Mouse (Mus musculus) neural tube, embryonic 15.5 days (tissue): Measurements from ENCODE around the gene Cwc15. TPM values are rescaled to one million over a fixed set of nuclear protein-coding genes. Genes with fewer than 3 reads are reported as not detected.

Experiments used
- ATAC-seq: fragments of 200-750 bp; cut with Nextera tagmentation; 2 replicates; pipeline ENCODE4 v1.8.0; 2017; ENCODE audit warnings: mild to moderate bottlenecking, moderate TSS enrichment, moderate library complexity; ENCODE audit not compliant: low FRiP score
- H3K27ac ChIP-seq: fragments of 300-500 bp; sonication (generic); replicated peaks from 2 replicates; pipeline ENCODE4 v1.5.1; 2015; ENCODE audit warnings: mild to moderate bottlenecking, inconsistent platforms
- H3K27me3 ChIP-seq: fragments of 300-500 bp; sonication (generic); replicated peaks from 2 replicates; pipeline ENCODE4 v1.6.1; 2015; ENCODE audit warnings: inconsistent platforms
- H3K36me3 ChIP-seq: fragments of 300-500 bp; sonication (generic); 2 replicates; pipeline ENCODE4 v1.6.1; 2015; ENCODE audit warnings: inconsistent platforms
- H3K4me1 ChIP-seq: fragments of 300-500 bp; sonication (generic); 2 replicates; pipeline ENCODE4 v1.6.1; 2015; ENCODE audit warnings: inconsistent platforms
- H3K4me2 ChIP-seq: fragments of 300-500 bp; sonication (generic); 2 replicates; pipeline ENCODE4 v1.6.1; 2015; ENCODE audit warnings: inconsistent platforms, mild to moderate bottlenecking, moderate library complexity
- H3K4me3 ChIP-seq: fragments of 300-500 bp; sonication (generic); replicated peaks from 2 replicates; pipeline ENCODE4 v1.5.1; 2015; ENCODE audit warnings: mild to moderate bottlenecking, inconsistent platforms
- H3K9ac ChIP-seq: fragments of 300-500 bp; sonication (generic); replicated peaks from 2 replicates; pipeline ENCODE4 v1.6.1; 2015; ENCODE audit warnings: mild to moderate bottlenecking, inconsistent platforms
- H3K9me3 ChIP-seq: fragments of 300-500 bp; sonication (generic); replicated peaks from 2 replicates; pipeline ENCODE4 v1.6.1; 2016; ENCODE audit warnings: inconsistent platforms
- WGBS: fragments of 180-500 bp; shearing (Covaris S2); methylation state at CpG from one replicate; pipeline ENCODE4 v1.1.7; 2015; ENCODE audit warnings: mixed read lengths; 5-methylcytosine and 5-hydroxymethylcytosine counted together
- polyA plus RNA-seq: library from polyadenylated mRNA; unstranded; fragments of >200 nt; fragmentation: Nextera tagmentation; extraction: Ambion mirVana; gene quantifications from 2 replicates; pipeline ENCODE4 v1.2.1, GENCODE M21; 2015

Cwc15 gene
- polyA plus RNA-seq, 1 experiment from 2014 or later: 154 TPM

GRCm38 (mm10) chr9:14520971-14521670 lies 20.7 kb downstream of the Cwc15 start:
- Histone ChIP-seq H3K27ac (no peak overlapping the region), H3K4me2 (no peak overlapping the region), H3K36me3 (no peaks in the 10 kb centered on the region), H3K27me3 (no peaks in the 10 kb centered on the region), H3K4me3 (no peak overlapping the region), H3K9me3 (no peaks in the 10 kb centered on the region), H3K4me1 (no peaks in the 10 kb centered on the region), H3K9ac (no peak overlapping the region)
- 79% methylated on average over 3 of the region's 3 CpGs for WGBS
- no peak for ATAC-seq

- ATAC-seq: no peak
- H3K9ac ChIP-seq: no peak overlapping the region
- H3K36me3 ChIP-seq: no peaks in the 10 kb centered on the region
- H3K27me3 ChIP-seq: no peaks in the 10 kb centered on the region
- H3K4me2 ChIP-seq: no peak overlapping the region
- H3K9me3 ChIP-seq: no peaks in the 10 kb centered on the region
- no peak overlapping the region for H3K27ac ChIP-seq
- no peaks in the 10 kb centered on the region for H3K4me1 ChIP-seq
- H3K4me3 ChIP-seq: no peak overlapping the region
- WGBS: 72% methylated on average over 2 of the region's 2 CpGs
Observed at GRCm38 (mm10) chr9:14521695-14522094, 21.3 kb downstream of the Cwc15 start.

- ATAC-seq: peak; percentile 90
Observed at GRCm38 (mm10) chr9:14523408-14524043, 23.1 kb downstream of the Cwc15 start.

GRCm38 (mm10) chr9:14530004-14530403 lies 29.6 kb downstream of the Cwc15 start:
- Histone ChIP-seq H3K9ac (no peak overlapping the region), H3K27me3 (no peaks in the 10 kb centered on the region), H3K4me3 (no peak overlapping the region), H3K4me1 (no peaks in the 10 kb centered on the region), H3K9me3 (no peaks in the 10 kb centered on the region), H3K27ac (no peak overlapping the region), H3K36me3 (no peaks in the 10 kb centered on the region), H3K4me2 (no peak overlapping the region)
- WGBS: 82% methylated on average over 5 of the region's 5 CpGs
- no peak for ATAC-seq

More at GRCm38 (mm10) chr9:14523408-14524043, 23.1 kb downstream of the Cwc15 start:
- H3K4me2 ChIP-seq: no peak overlapping the region
- no peaks in the 10 kb centered on the region for H3K4me1 ChIP-seq
- no peak overlapping the region for H3K4me3 ChIP-seq
- no peak overlapping the region for H3K27ac ChIP-seq
- H3K9ac ChIP-seq: no peak overlapping the region
- no peaks in the 10 kb centered on the region for H3K9me3 ChIP-seq
- WGBS: 7% methylated on average over 4 of the region's 4 CpGs
- H3K27me3 ChIP-seq: no peaks in the 10 kb centered on the region
- H3K36me3 ChIP-seq: no peaks in the 10 kb centered on the region

DNA sequence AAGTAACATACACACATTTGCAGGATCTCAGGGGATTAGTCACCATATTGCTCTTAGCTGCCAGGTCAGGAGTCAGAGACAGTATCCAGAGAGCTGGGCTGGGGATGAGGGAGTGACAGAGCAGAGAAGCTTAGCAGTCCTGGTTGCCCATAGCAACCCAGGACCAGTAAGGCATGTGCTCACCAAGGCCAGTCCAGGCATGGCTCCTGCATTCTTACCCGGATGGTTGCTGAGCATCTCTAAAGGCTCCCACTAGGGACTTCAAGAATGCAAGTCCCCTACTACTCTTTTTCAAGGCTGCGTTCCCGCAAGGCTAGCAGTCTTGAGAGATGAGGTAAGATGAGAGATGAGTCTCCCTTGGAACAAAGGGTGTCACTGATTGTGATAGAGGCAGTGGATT lies 31.9 kb downstream of the Cwc15 start:
- H3K4me3 ChIP-seq: no peak overlapping the region
- 15% methylated on average over 3 of the region's 3 CpGs for WGBS
- no peaks in the 10 kb centered on the region for H3K4me1 ChIP-seq
- ATAC-seq: peak; percentile 69; the same call in 1 of the 2 replicates
- H3K4me2 ChIP-seq: no peak overlapping the region
- no peaks in the 10 kb centered on the region for H3K36me3 ChIP-seq
- H3K27me3 ChIP-seq: no peaks in the 10 kb centered on the region
- H3K9me3 ChIP-seq: no peaks in the 10 kb centered on the region
- H3K27ac ChIP-seq: no peak overlapping the region
- H3K9ac ChIP-seq: no peak overlapping the region

DNA sequence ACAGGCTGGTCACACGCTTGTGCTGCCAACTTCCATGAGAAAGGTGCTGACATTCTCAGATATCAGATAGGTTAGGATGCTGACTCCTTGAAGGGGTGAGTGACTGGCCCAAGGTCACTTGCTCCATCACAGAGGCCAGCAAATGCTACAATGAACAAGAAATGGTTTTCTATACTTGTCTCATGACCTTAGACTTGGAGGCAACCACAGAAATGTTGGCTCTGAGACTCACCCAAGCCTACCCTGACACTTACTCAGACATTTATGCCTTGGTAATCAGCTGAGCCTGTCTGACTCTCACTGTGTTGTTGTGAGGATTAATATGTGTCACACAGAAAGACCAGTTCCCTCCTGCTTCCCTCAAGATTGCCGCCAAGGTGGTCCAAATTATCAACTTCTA lies 33.2 kb downstream of the Cwc15 start:
- H3K4me2 ChIP-seq: no peak overlapping the region
- H3K4me1 ChIP-seq: no peaks in the 10 kb centered on the region
- no peak overlapping the region for H3K27ac ChIP-seq
- WGBS: 94% methylated on average over 2 of the region's 2 CpGs
- no peaks in the 10 kb centered on the region for H3K27me3 ChIP-seq
- no peaks in the 10 kb centered on the region for H3K9me3 ChIP-seq
- 0 out of 2 replicates have a peak, but pooled peaks cover under 1% of the 10 kb centered on the region for H3K36me3 ChIP-seq
- H3K9ac ChIP-seq: no peak overlapping the region
- ATAC-seq: no peak
- H3K4me3 ChIP-seq: no peak overlapping the region

DNA sequence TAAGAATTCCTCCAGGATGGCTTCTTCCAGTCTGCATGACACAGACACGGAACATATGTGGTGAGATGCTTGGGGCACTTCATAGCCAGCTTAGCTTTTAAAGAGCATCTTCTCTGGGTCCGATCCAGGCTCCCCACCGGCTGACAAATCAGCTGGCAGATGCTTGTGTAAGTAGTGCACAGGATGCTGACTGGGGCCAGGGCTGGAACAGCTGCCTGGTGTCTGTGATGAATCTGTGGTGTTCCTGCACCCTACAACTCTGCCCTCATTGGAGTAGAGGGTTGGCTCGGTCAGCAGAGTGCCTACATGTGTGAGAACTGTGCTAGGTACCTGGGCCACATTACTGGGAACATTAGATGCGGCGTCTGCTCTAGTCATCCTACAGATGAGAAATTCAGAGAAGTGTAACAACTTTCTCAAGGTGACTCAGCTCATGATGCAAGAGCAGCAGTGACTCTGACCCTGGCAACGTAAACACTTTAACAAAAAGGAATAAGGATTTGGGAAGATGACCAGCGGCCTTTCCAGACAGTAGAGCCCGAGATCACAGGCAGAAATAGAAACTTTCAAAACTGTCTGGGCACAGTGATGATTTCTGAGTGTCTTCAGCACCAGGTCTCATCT lies 34.5 kb downstream of the Cwc15 start:
- Histone ChIP-seq H3K4me1 (no peaks in the 10 kb centered on the region), H3K9me3 (no peaks in the 10 kb centered on the region), H3K4me3 (no peak overlapping the region), H3K27me3 (no peaks in the 10 kb centered on the region), H3K36me3 (peaks cover 10% of the 10 kb centered on the region; the same call in 1 of the 2 replicates), H3K4me2 (no peak overlapping the region), H3K9ac (no peak overlapping the region), H3K27ac (no peak overlapping the region)
- ATAC-seq: no peak
- 83% methylated on average over 9 of the region's 9 CpGs for WGBS

DNA sequence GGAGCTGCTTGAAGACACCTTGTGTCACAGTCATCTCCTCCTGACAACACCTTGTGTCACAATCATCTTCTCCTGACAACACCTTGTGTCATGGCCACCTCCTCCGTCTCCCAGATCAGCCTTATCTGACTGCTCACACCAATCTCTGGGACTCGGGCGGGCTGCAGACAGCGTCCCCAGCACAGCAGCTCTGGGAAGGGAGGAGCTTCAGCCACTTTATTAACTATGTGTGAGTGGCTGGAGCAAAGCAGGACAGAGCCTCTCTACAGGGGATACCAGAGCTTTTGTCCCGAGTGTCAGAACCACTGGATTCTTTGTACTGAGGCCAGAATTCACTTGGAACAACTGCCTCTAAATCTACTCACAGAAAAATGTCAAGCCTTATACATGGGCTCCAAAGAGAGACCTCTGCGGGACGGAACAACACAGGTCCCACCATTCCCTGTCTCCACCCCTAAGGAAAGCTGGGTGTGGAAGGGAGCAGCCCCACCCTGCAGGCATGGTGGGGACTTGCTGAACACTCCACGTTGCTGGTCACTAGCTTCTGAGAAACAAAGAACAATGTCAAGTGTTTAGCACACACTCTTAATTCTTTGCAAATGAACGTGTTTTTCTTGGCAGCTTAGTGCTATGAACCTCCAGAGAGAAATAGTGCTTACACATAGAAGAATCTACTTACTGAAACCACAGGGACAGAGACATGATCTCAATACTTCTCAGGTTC lies 43.8 kb downstream of the Cwc15 start:
- peaks cover 45% of the 10 kb centered on the region for H3K36me3 ChIP-seq

GRCm38 (mm10) chr9:14547584-14548365 lies 47.4 kb downstream of the Cwc15 start:
- ATAC-seq: peak; percentile 43; the same call in 1 of the 2 replicates
- no peak overlapping the region for H3K4me3 ChIP-seq
- H3K9ac ChIP-seq: no peak overlapping the region
- no peaks in the 10 kb centered on the region for H3K4me1 ChIP-seq
- WGBS: 74% methylated on average over 12 of the region's 12 CpGs
- no peaks in the 10 kb centered on the region for H3K9me3 ChIP-seq
- H3K36me3 ChIP-seq: peaks cover 59% of the 10 kb centered on the region
- no peaks in the 10 kb centered on the region for H3K27me3 ChIP-seq
- H3K4me2 ChIP-seq: no peak overlapping the region
- no peak overlapping the region; the same call in 1 of the 2 replicates for H3K27ac ChIP-seq

More for the DNA sequence above, 43.8 kb downstream of the Cwc15 start:
- Histone ChIP-seq H3K27ac (no peak overlapping the region), H3K27me3 (no peaks in the 10 kb centered on the region), H3K4me1 (no peaks in the 10 kb centered on the region), H3K9me3 (no peaks in the 10 kb centered on the region), H3K9ac (no peak overlapping the region), H3K4me2 (no peak overlapping the region), H3K4me3 (no peak overlapping the region)
- 46% methylated on average over 9 of the region's 9 CpGs for WGBS
- ATAC-seq: no peak

GRCm38 (mm10) chr9:14548366-14548761 lies 47.9 kb downstream of the Cwc15 start:
- Histone ChIP-seq H3K4me1 (no peaks in the 10 kb centered on the region), H3K27ac (no peak overlapping the region), H3K4me3 (no peak overlapping the region), H3K36me3 (peaks cover 64% of the 10 kb centered on the region), H3K27me3 (no peaks in the 10 kb centered on the region), H3K4me2 (no peak overlapping the region), H3K9me3 (no peaks in the 10 kb centered on the region), H3K9ac (no peak overlapping the region)
- WGBS: 91% methylated on average over 11 of the region's 11 CpGs
- no peak for ATAC-seq

- Histone ChIP-seq H3K27ac (no peak overlapping the region), H3K4me1 (0 out of 2 replicates have a peak, but pooled peaks cover 2% of the 10 kb centered on the region), H3K4me3 (no peak overlapping the region), H3K4me2 (no peak overlapping the region), H3K9ac (no peak overlapping the region), H3K27me3 (no peaks in the 10 kb centered on the region), H3K36me3 (peaks cover 55% of the 10 kb centered on the region), H3K9me3 (no peaks in the 10 kb centered on the region)
- no peak for ATAC-seq
- WGBS: 92% methylated on average over 10 of the region's 10 CpGs
Observed at GRCm38 (mm10) chr9:14558332-14558731, 57.9 kb downstream of the Cwc15 start.
